Comparison of ENCODE assay signal across 1 mouse cellular context in the genomic region with DNA sequence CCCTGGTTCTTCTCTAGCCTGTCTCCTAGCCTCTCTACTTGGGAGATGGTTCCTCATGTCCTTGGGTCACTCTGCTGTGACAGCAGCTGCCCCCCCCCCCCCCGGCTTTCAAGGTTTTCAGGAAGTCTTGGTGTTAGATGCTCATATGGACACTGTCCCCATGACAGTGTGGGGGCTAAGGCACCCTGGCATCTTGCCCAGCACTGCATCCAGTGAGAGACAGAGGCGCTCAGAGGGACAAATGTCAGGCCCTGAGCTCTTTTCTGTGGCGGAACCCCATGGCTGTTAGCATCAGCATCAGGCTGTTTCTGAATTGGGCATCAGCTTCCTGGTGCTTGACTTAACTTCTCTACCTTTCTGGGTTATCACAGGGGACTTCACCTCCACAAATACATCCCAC.
TF ChIP-seq lines count a peak whose summit lies in the region.

No protein-coding gene starts in this region.

TF ChIP-seq in myocyte, 11 proteins besides CTCF, POLR2A, EP300 and RAD21:
- TF ChIP-seq SRF (IDR thresholded peaks at IDR 0.05; ENCODE audit: control insufficient read depth, insufficient read length, low read depth) (no peak), POLR2AphosphoS2 (IDR thresholded peaks at IDR 0.05; ENCODE audit: insufficient read length, low read depth) (no peak), TCF12 (IDR thresholded peaks at IDR 0.05; ENCODE audit: insufficient read depth, poor library complexity, severe bottlenecking) (no peak), MYOG (IDR thresholded peaks at IDR 0.05; ENCODE audit: control insufficient read depth in 1 of 3, insufficient read depth in 1 of 3, insufficient read length in 2 of 3, low read depth in 2 of 3) (no peak), MAX (IDR thresholded peaks at IDR 0.05; ENCODE audit: low read depth) (no peak), TCF3 (IDR thresholded peaks at IDR 0.05; ENCODE audit: insufficient read length, low read depth) (no peak), USF1 (IDR thresholded peaks at IDR 0.05; ENCODE audit: low read depth) (no peak), MYOD1 (IDR thresholded peaks at IDR 0.05; ENCODE audit: control insufficient read depth in 1 of 3, insufficient read length in 2 of 3, low read depth in 2 of 3) (no peak)
